8 mouse cellular contexts compared by ENCODE assay signal in the genomic region with DNA sequence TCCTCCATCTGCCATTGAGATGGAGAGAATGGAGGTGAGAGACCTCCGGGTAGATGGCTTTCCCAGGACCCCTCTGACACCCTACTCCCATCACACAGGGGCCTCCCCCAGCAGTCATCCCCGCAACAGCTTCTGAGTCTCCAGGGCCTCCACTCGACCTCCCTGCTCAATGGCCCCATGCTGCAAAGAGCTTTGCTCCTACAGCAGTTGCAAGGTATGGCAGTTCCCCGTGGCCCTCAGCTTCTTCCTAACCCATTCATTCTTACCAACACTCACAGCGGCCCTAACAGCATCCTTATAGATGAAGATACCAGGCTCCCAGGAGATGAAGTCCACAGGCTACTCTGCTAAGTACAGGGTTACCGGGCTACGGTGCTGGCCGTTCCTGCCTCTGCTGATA. TPM values are rescaled to one million over a fixed set of nuclear protein-coding genes. Genes with fewer than 3 reads are reported as not detected.
DNase-seq lines count a peak whose midpoint lies in the region; ATAC-seq and TF ChIP-seq lines count a peak whose summit lies in the region.

No protein-coding gene starts in this region.

- H3K36me3 ChIP-seq in heart, embryonic 10.5 days, result peaks cover 42% of the 10 kb centered on the region
- H3K36me3 ChIP-seq in hindbrain, embryonic 12.5 days, result peaks cover 35% of the 10 kb centered on the region
- peaks cover 27% of the 10 kb centered on the region for H3K36me3 ChIP-seq in liver, postnatal 0 days (replicated peaks; ENCODE audit: insufficient read depth, low read length)

- no peak overlapping the region for H3K27ac ChIP-seq in heart, embryonic 10.5 days
- H3K27ac ChIP-seq in bone marrow macrophage, adult 2 months (ENCODE audit: insufficient read depth, low read depth, low read length), result no peak overlapping the region
- no peak overlapping the region for H3K27ac ChIP-seq in hindbrain, embryonic 12.5 days
- H3K27ac ChIP-seq in liver, postnatal 0 days (ENCODE audit: low read depth), result peak overlapping the region; percentile 91; the same call in 1 of the 2 replicates

- no peak for TF ChIP-seq POLR2A in bone marrow macrophage, adult 2 months (IDR thresholded peaks at IDR 0.05; ENCODE audit: borderline replicate concordance, low read depth, low read length)

- no peaks in the 10 kb centered on the region for H3K9me3 ChIP-seq in heart, embryonic 10.5 days
- H3K9me3 ChIP-seq in hindbrain, embryonic 12.5 days (replicated peaks), result no peaks in the 10 kb centered on the region
- no peaks in the 10 kb centered on the region for H3K9me3 ChIP-seq in liver, postnatal 0 days (ENCODE audit: low read length)

- peak overlapping the region; percentile 78 for H3K4me3 ChIP-seq in heart, embryonic 10.5 days
- peak overlapping the region; percentile 80 for H3K4me3 ChIP-seq in bone marrow macrophage, adult 2 months (ENCODE audit: insufficient read depth, low read length)
- peak overlapping the region; percentile 75; the same call in 1 of the 2 replicates for H3K4me3 ChIP-seq in hindbrain, embryonic 12.5 days
- peak overlapping the region; percentile 73; the same call in 1 of the 2 replicates for H3K4me3 ChIP-seq in liver, postnatal 0 days (ENCODE audit: low read depth, low read length)

- H3K4me1 ChIP-seq in heart, embryonic 10.5 days, result peaks cover 28% of the 10 kb centered on the region
- H3K4me1 ChIP-seq in bone marrow macrophage, adult 2 months (ENCODE audit: control insufficient read depth, insufficient read depth, low read length), result peaks cover 8% of the 10 kb centered on the region
- H3K4me1 ChIP-seq in hindbrain, embryonic 12.5 days, result peaks cover 27% of the 10 kb centered on the region
- peaks cover 27% of the 10 kb centered on the region for H3K4me1 ChIP-seq in liver, postnatal 0 days (ENCODE audit: insufficient read depth)

- WGBS in heart, embryonic 10.5 days, result 83% methylated on average over 8 of the region's 8 CpGs
- 83% methylated on average over 8 of the region's 8 CpGs for WGBS in hindbrain, embryonic 12.5 days
- WGBS in liver, postnatal 0 days (ENCODE audit: insufficient replicate concordance), result 60% methylated on average over 8 of the region's 8 CpGs

- no peak for TF ChIP-seq EP300 in liver, postnatal 0 days (IDR thresholded peaks at IDR 0.05; ENCODE audit: low read depth)

- no peaks in the 10 kb centered on the region for H3K27me3 ChIP-seq in heart, embryonic 10.5 days (ENCODE audit: insufficient read depth, poor library complexity, severe bottlenecking)
- H3K27me3 ChIP-seq in hindbrain, embryonic 12.5 days, result peaks cover 7% of the 10 kb centered on the region
- no peaks in the 10 kb centered on the region for H3K27me3 ChIP-seq in liver, postnatal 0 days (ENCODE audit: insufficient read depth, low read length)

- TF ChIP-seq CTCF in bone marrow macrophage, adult 2 months (IDR thresholded peaks at IDR 0.05; ENCODE audit: low read depth, low read length), result no peak
- no peak for TF ChIP-seq CTCF in liver, postnatal 0 days (IDR thresholded peaks at IDR 0.05; ENCODE audit: low read depth)

- no peak for DNase-seq in heart, embryonic 10.5 days (ENCODE audit: low spot score)
- no peak for DNase-seq in heart, adult 18-20 months
- no peak for DNase-seq in liver, postnatal 0 days
- no peak for DNase-seq in spleen, adult 12 weeks (ENCODE audit: low spot score)
- DNase-seq in cerebellum, postnatal 4 days (ENCODE audit: low spot score in 2 of 2), result no peak

- no peak for ATAC-seq in hindbrain, embryonic 12.5 days (ENCODE audit: low FRiP score)
- no peak for ATAC-seq in liver, postnatal 0 days
- ATAC-seq in frontal cortex, adult (ENCODE audit: low TSS enrichment), result no peak

- peak overlapping the region; percentile 94 for H3K4me2 ChIP-seq in hindbrain, embryonic 12.5 days (replicated peaks)
- H3K4me2 ChIP-seq in liver, postnatal 0 days (ENCODE audit: low read depth, low read length), result peak overlapping the region; percentile 80

- peak overlapping the region; percentile 79; the same call in 1 of the 2 replicates for H3K9ac ChIP-seq in hindbrain, embryonic 12.5 days
- no peak overlapping the region; the same call in 1 of the 2 replicates for H3K9ac ChIP-seq in liver, postnatal 0 days (replicated peaks)

RNA-seq across cellular contexts. Expression of gene Dnm1, which starts 11.0 kb away (rescaled TPM):
- 4.3 and 9.4 TPM in 2 replicates for polyA plus RNA-seq in heart, embryonic 10.5 days (2016; fragmentation: Nextera tagmentation; extraction: Ambion mirVana)
- total RNA-seq in heart, adult 18-20 months (2021), result 1 to 10 TPM; 3.6 to 4.4 TPM
- polyA plus RNA-seq in bone marrow macrophage, adult 2 months (2012; ENCODE audit: insufficient read depth, insufficient read length, missing spikeins), result 0.66 and 1.1 TPM in 2 replicates
- polyA plus RNA-seq in hindbrain, embryonic 12.5 days (2016; fragmentation: Nextera tagmentation; extraction: Ambion mirVana), result 44.4 and 47.5 TPM in 2 replicates
- 0.06 and 0.25 TPM in 2 replicates for polyA plus RNA-seq in liver, postnatal 0 days (2015; fragmentation: Nextera tagmentation; extraction: Ambion mirVana)

RNA-seq across cellular contexts. Expression of gene Ciz1, which starts 12.0 kb away (rescaled TPM):
- 41.0 and 48.0 TPM in 2 replicates for polyA plus RNA-seq in heart, embryonic 10.5 days (2016; fragmentation: Nextera tagmentation; extraction: Ambion mirVana)
- total RNA-seq in heart, adult 18-20 months (2021), result 10 to 100 TPM; 19.1 to 27.2 TPM
- polyA plus RNA-seq in bone marrow macrophage, adult 2 months (2012; ENCODE audit: insufficient read depth, insufficient read length, missing spikeins), result 101 and 103 TPM in 2 replicates
- 59.1 and 66.3 TPM in 2 replicates for polyA plus RNA-seq in hindbrain, embryonic 12.5 days (2016; fragmentation: Nextera tagmentation; extraction: Ambion mirVana)
- polyA plus RNA-seq in liver, postnatal 0 days (2015; fragmentation: Nextera tagmentation; extraction: Ambion mirVana), result 9.0 and 9.9 TPM in 2 replicates

RNA-seq across cellular contexts. Expression of gene 1110008P14Rik, which starts 17.6 kb away (rescaled TPM):
- polyA plus RNA-seq in heart, embryonic 10.5 days (2016; fragmentation: Nextera tagmentation; extraction: Ambion mirVana), result 41.2 and 50.5 TPM in 2 replicates
- total RNA-seq in heart, adult 18-20 months (2021), result 10 to 100 TPM; 43.2 to 50.5 TPM
- 53.8 and 63.3 TPM in 2 replicates for polyA plus RNA-seq in bone marrow macrophage, adult 2 months (2012; ENCODE audit: insufficient read depth, insufficient read length, missing spikeins)
- 62.6 and 72.8 TPM in 2 replicates for polyA plus RNA-seq in hindbrain, embryonic 12.5 days (2016; fragmentation: Nextera tagmentation; extraction: Ambion mirVana)
- 30.1 and 32.2 TPM in 2 replicates for polyA plus RNA-seq in liver, postnatal 0 days (2015; fragmentation: Nextera tagmentation; extraction: Ambion mirVana)

RNA-seq across cellular contexts. Expression of gene Lcn2, which starts 23.9 kb away (rescaled TPM):
- polyA plus RNA-seq in heart, embryonic 10.5 days (2016; fragmentation: Nextera tagmentation; extraction: Ambion mirVana), result not detected in 2 replicates
- total RNA-seq in heart, adult 18-20 months (2021), result 1 to 10 TPM; 4.8 to 5.6 TPM
- 2.1 and 2.4 TPM in 2 replicates for polyA plus RNA-seq in bone marrow macrophage, adult 2 months (2012; ENCODE audit: insufficient read depth, insufficient read length, missing spikeins)
- 0.95 and 1.2 TPM in 2 replicates for polyA plus RNA-seq in hindbrain, embryonic 12.5 days (2016; fragmentation: Nextera tagmentation; extraction: Ambion mirVana)
- 411 and 419 TPM in 2 replicates for polyA plus RNA-seq in liver, postnatal 0 days (2015; fragmentation: Nextera tagmentation; extraction: Ambion mirVana)

RNA-seq across cellular contexts. Expression of gene Ptges2, which starts 31.6 kb away (rescaled TPM):
- 34.4 and 46.6 TPM in 2 replicates for polyA plus RNA-seq in heart, embryonic 10.5 days (2016; fragmentation: Nextera tagmentation; extraction: Ambion mirVana)
- total RNA-seq in heart, adult 18-20 months (2021), result 10 to 100 TPM; 60.2 to 68.5 TPM
- 7.4 and 7.9 TPM in 2 replicates for polyA plus RNA-seq in bone marrow macrophage, adult 2 months (2012; ENCODE audit: insufficient read depth, insufficient read length, missing spikeins)
- 34.5 and 35.1 TPM in 2 replicates for polyA plus RNA-seq in hindbrain, embryonic 12.5 days (2016; fragmentation: Nextera tagmentation; extraction: Ambion mirVana)
- polyA plus RNA-seq in liver, postnatal 0 days (2015; fragmentation: Nextera tagmentation; extraction: Ambion mirVana), result 13.8 and 15.7 TPM in 2 replicates
